Mouse (Mus musculus): ENCODE measurements around the gene C2cd3.

DNA sequence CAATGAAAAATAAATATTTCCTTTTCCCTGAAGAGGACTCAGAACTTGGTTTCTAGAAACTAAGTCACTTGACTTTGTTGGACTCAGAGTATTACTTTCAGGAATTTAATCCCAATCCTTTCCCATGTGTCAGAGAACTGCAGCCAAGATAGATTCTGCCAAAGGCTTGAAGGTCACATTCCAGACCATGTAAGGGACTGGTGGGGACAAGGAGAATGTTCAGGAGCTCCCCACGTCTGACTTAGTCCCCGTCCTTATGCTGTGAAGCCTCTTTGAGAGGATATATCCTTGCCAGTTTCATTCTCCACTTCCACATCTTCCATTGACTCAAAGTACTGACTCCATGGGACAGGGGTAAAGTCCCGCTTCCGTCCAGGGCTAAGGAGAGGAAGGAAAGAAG lies 17.0 kb upstream of the C2cd3 start:
- TF ChIP-seq MYOG (IDR thresholded peaks at IDR 0.05; ENCODE audit: control insufficient read depth in 1 of 3, insufficient read depth in 1 of 3, insufficient read length in 2 of 3, low read depth in 2 of 3) (no peak), POLR2A (IDR thresholded peaks at IDR 0.05; ENCODE audit: insufficient read length, low read depth) (no peak), SRF (IDR thresholded peaks at IDR 0.05; ENCODE audit: control insufficient read depth, insufficient read length, low read depth) (no peak), E2F4 (IDR thresholded peaks at IDR 0.05; ENCODE audit: insufficient read depth) (no peak), USF1 (IDR thresholded peaks at IDR 0.05; ENCODE audit: low read depth) (no peak), MYOD1 (IDR thresholded peaks at IDR 0.05; ENCODE audit: control insufficient read depth in 1 of 3, insufficient read length in 2 of 3, low read depth in 2 of 3) (no peak), TCF12 (IDR thresholded peaks at IDR 0.05; ENCODE audit: insufficient read depth, poor library complexity, severe bottlenecking) (no peak)
